Mouse (Mus musculus): ENCODE measurements around the gene Lama4. TPM values are rescaled to one million over a fixed set of nuclear protein-coding genes. Genes with fewer than 3 reads are reported as not detected.

Lama4 gene
- 10 to 100 TPM in 1 of 2 experiments, 1 to 10 TPM in 1; 7.8 to 13.2 TPM for total RNA-seq (2021)
- long read RNA-seq, experiment 1, full-length matches to known transcripts: 7 of 8 reads
- long read RNA-seq, experiment 1, partial matches to known transcripts: 1 of 8 reads
- long read RNA-seq, experiment 1, other reads (novel, unspliced or antisense): 0 of 8 reads
- long read RNA-seq, experiment 2, full-length matches to known transcripts: 4 of 4 reads
- long read RNA-seq, experiment 2, partial matches to known transcripts: 0 of 4 reads
- long read RNA-seq, experiment 2, other reads (novel, unspliced or antisense): 0 of 4 reads

GRCm38 (mm10) chr10:38965075-38965781, at the start of gene Lama4:
Gene Lama4, plus strand, starts transcription at chr10:38965515.
- intact Hi-C loops (cut with DNase I): loop anchor here (1.0 kb wide), 1 partner anchor 57 kb away; no protein-coding TSS in a partner anchor
- peak; percentile 19 to 35 for DNase-seq (ENCODE audit: extremely low spot score in 1 of 2, low spot score in 2 of 2)
- Histone ChIP-seq H3K27ac (peak within 1 kb of the TSS; percentile 81), H3K4me3 (peak within 1 kb of the TSS; percentile 50)
- TF ChIP-seq CTCF (IDR thresholded peaks at IDR 0.05): no peak

GRCm38 (mm10) chr10:38916027-38916617, 49.2 kb upstream of the Lama4 start:
- TF ChIP-seq CTCF (IDR thresholded peaks at IDR 0.05): no peak
- Histone ChIP-seq H3K27ac (no peak overlapping the region), H3K4me3 (no peak overlapping the region)
- no peak for DNase-seq (ENCODE audit: extremely low spot score in 1 of 2, low spot score in 2 of 2)
- intact Hi-C loops (cut with DNase I): no loop called here

- no peak overlapping the region for H3K27ac ChIP-seq
- TF ChIP-seq CTCF (IDR thresholded peaks at IDR 0.05): no peak
- no peak overlapping the region for H3K4me3 ChIP-seq
- intact Hi-C loops (cut with DNase I): no loop called here
- no peak for DNase-seq (ENCODE audit: extremely low spot score in 1 of 2, low spot score in 2 of 2)
These were observed 36.2 kb upstream of the Lama4 start for GRCm38 (mm10) chr10:38928940-38929697.

- intact Hi-C loops (cut with DNase I): no loop called here
- no peak for TF ChIP-seq CTCF (IDR thresholded peaks at IDR 0.05)
- H3K4me3 ChIP-seq: no peak overlapping the region
- DNase-seq (ENCODE audit: extremely low spot score in 1 of 2, low spot score in 2 of 2): no peak
- H3K27ac ChIP-seq: no peak overlapping the region
These were observed 20.6 kb upstream of the Lama4 start for GRCm38 (mm10) chr10:38944701-38945100.

- Histone ChIP-seq H3K27ac (no peak overlapping the region), H3K4me3 (no peak overlapping the region)
- DNase-seq (ENCODE audit: extremely low spot score in 1 of 2, low spot score in 2 of 2): no peak
- intact Hi-C loops (cut with DNase I): no loop called here
- no peak for TF ChIP-seq CTCF (IDR thresholded peaks at IDR 0.05)
These were observed 3.4 kb upstream of the Lama4 start for GRCm38 (mm10) chr10:38961920-38962319.

GRCm38 (mm10) chr10:38964719-38965074, 618 bp upstream of the Lama4 start:
- no peak for DNase-seq (ENCODE audit: extremely low spot score in 1 of 2, low spot score in 2 of 2)
- intact Hi-C loops (cut with DNase I): loop anchor here (1.0 kb wide), 1 partner anchor 56 kb away; no protein-coding TSS in a partner anchor
- Histone ChIP-seq H3K27ac (peak overlapping the region; percentile 81), H3K4me3 (no peak overlapping the region; the same call in 1 of the 2 replicates)
- TF ChIP-seq CTCF (IDR thresholded peaks at IDR 0.05): no peak

GRCm38 (mm10) chr10:38965857-38966256, 542 bp downstream of the Lama4 start:
- peak in 1 of 2 experiments; percentile 13 for DNase-seq (ENCODE audit: extremely low spot score in 1 of 2, low spot score in 2 of 2)
- peak overlapping the region; percentile 81 for H3K27ac ChIP-seq
- intact Hi-C loops (cut with DNase I): loop anchor here (1.0 kb wide), 1 partner anchor 58 kb away; no protein-coding TSS in a partner anchor
- no peak; the same call in 1 of the 2 replicates for TF ChIP-seq CTCF (IDR thresholded peaks at IDR 0.05)
- H3K4me3 ChIP-seq: peak overlapping the region; percentile 50

GRCm38 (mm10) chr10:38966646-38967045, 1.3 kb downstream of the Lama4 start:
- peak overlapping the region; percentile 50 for H3K4me3 ChIP-seq
- DNase-seq (ENCODE audit: extremely low spot score in 1 of 2, low spot score in 2 of 2): no peak
- intact Hi-C loops (cut with DNase I): no loop called here
- TF ChIP-seq CTCF (IDR thresholded peaks at IDR 0.05): no peak
- no peak overlapping the region for H3K27ac ChIP-seq

GRCm38 (mm10) chr10:38968326-38969072, 3.2 kb downstream of the Lama4 start:
- no peak for DNase-seq (ENCODE audit: extremely low spot score in 1 of 2, low spot score in 2 of 2)
- intact Hi-C loops (cut with DNase I): no loop called here
- no peak for TF ChIP-seq CTCF (IDR thresholded peaks at IDR 0.05)
- Histone ChIP-seq H3K27ac (no peak overlapping the region), H3K4me3 (no peak overlapping the region)

- DNase-seq (ENCODE audit: extremely low spot score in 1 of 2, low spot score in 2 of 2): no peak
- intact Hi-C loops (cut with DNase I): no loop called here
- Histone ChIP-seq H3K27ac (no peak overlapping the region), H3K4me3 (no peak overlapping the region)
- TF ChIP-seq CTCF (IDR thresholded peaks at IDR 0.05): no peak
These were observed 4.2 kb downstream of the Lama4 start for GRCm38 (mm10) chr10:38969543-38969942.

- no peak for TF ChIP-seq CTCF (IDR thresholded peaks at IDR 0.05)
- no peak overlapping the region for H3K27ac ChIP-seq
- intact Hi-C loops (cut with DNase I): no loop called here
- no peak overlapping the region for H3K4me3 ChIP-seq
- no peak for DNase-seq (ENCODE audit: extremely low spot score in 1 of 2, low spot score in 2 of 2)
These were observed 4.7 kb downstream of the Lama4 start for GRCm38 (mm10) chr10:38969975-38970374.

All from left cerebral cortex, adult 2 months (tissue).